Mouse (Mus musculus) T-helper 17 cell (primary cell): ENCODE measurements at regions not wholly inside any gene's neighbourhood (a gene's known extent, or its start where the extent isn't known, plus 50 kb on each side); places are given as distances from the start of the nearest gene placed in this dataset.

ENCODE experiments used
- in situ Hi-C, 2 experiments: fragments of 300-600 bp; cut with MboI, MseI; formaldehyde crosslinking; loops; 1 replicate in 1 of 2; 2 replicates in 1 of 2; pipeline ENCODE4 v1.15.1; 2025; ENCODE audit warnings: high pct_unique_total_duplicates in 2 of 2

GRCm38 (mm10) chr1:190307751-190308150 is 137.2 kb upstream of the Prox1 start:
- in situ Hi-C loops: no loop called here

GRCm38 (mm10) chr1:190297666-190298327 is 127.3 kb upstream of the Prox1 start:
- in situ Hi-C loops: no loop called here

- in situ Hi-C loops: no loop called here
Measured at GRCm38 (mm10) chr1:190290061-190290460, 119.5 kb upstream of the Prox1 start.

- in situ Hi-C loops: no loop called here
Measured at GRCm38 (mm10) chr1:190286481-190287145, 116.1 kb upstream of the Prox1 start.

GRCm38 (mm10) chr1:190285636-190286035 is 115.1 kb upstream of the Prox1 start:
- in situ Hi-C loops: no loop called here

GRCm38 (mm10) chr1:190285049-190285448 is 114.5 kb upstream of the Prox1 start:
- in situ Hi-C loops: no loop called here

- in situ Hi-C loops: no loop called here
Measured at GRCm38 (mm10) chr1:190284138-190284537, 113.6 kb upstream of the Prox1 start.

- in situ Hi-C loops: no loop called here
Measured at GRCm38 (mm10) chr1:190280081-190280858, 109.8 kb upstream of the Prox1 start.

GRCm38 (mm10) chr1:190274911-190275310 is 104.4 kb upstream of the Prox1 start:
- in situ Hi-C loops: no loop called here

- in situ Hi-C loops: no loop called here
Measured at GRCm38 (mm10) chr1:190270784-190271385, 100.4 kb upstream of the Prox1 start.

- in situ Hi-C loops: loop anchor here in 1 of 2 experiments (5.0 kb wide), 1 partner anchor 1953 kb away; no protein-coding TSS in a partner anchor
Measured at GRCm38 (mm10) chr1:190269181-190269580, 98.7 kb upstream of the Prox1 start.

GRCm38 (mm10) chr1:190265085-190265780 is 94.7 kb upstream of the Prox1 start:
- in situ Hi-C loops: loop anchor here in 1 of 2 experiments (5.0 kb wide), 1 partner anchor 1957 kb away; no protein-coding TSS in a partner anchor

GRCm38 (mm10) chr1:190264501-190264900 is 94.0 kb upstream of the Prox1 start:
- in situ Hi-C loops: no loop called here

- in situ Hi-C loops: no loop called here
Measured at GRCm38 (mm10) chr1:190263620-190264019, 93.1 kb upstream of the Prox1 start.

GRCm38 (mm10) chr1:190259576-190259975 is 89.1 kb upstream of the Prox1 start:
- in situ Hi-C loops: no loop called here

GRCm38 (mm10) chr1:190250574-190251246 is 80.2 kb upstream of the Prox1 start:
- in situ Hi-C loops: no loop called here

GRCm38 (mm10) chr1:190242526-190242925 is 72.0 kb upstream of the Prox1 start:
- in situ Hi-C loops: no loop called here

GRCm38 (mm10) chr1:190239796-190240195 is 69.3 kb upstream of the Prox1 start:
- in situ Hi-C loops: no loop called here

- in situ Hi-C loops: no loop called here
Measured at GRCm38 (mm10) chr1:190230866-190231265, 60.4 kb upstream of the Prox1 start.

- in situ Hi-C loops: no loop called here
Measured at GRCm38 (mm10) chr1:190220417-190220816, 49.9 kb upstream of the Prox1 start.
